Mouse (Mus musculus): ENCODE measurements around the gene Cd24a.

The Cd24a gene

GRCm38 (mm10) chr10:43584538-43584937, 6.5 kb downstream of the Cd24a start:
- DNase-seq (ENCODE audit: low read depth): no peak

DNA sequence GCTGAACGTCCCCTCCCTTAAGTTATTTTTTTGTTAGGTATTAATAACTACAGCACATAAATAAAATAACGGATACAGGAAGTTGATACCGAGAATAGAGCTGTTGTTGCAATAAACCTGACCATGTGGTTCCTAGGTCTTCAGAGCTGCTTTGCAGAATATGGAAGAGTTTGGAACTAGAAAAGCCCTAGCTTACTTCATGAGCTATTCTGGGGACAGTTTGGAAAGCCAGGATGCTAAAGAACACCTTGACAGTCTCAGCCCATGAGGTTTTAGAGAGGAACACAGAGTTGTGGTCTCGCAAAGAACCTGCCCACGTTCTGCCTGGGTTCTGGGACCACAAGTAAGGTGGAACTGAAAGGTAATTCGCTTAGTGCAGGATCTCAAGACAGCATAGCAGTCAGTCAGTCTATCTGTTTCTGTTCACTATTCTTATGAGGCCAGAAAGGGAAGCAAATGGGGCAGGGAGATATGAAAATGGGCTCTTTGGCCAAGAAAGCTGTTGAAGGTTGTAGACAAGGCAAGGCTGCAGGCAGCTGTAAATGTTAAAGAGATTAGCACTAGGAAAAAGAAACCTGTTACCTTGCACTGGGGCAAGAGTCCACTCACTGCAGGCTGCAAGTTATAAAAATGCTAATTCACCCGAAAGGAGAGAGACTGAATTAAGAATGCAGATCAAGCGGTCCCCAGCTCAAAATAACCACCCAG, 10.5 kb downstream of the Cd24a start:
- no peak for DNase-seq (ENCODE audit: low read depth)

- DNase-seq (ENCODE audit: low read depth): no peak
Observed at GRCm38 (mm10) chr10:43591477-43591876, 13.4 kb downstream of the Cd24a start.

GRCm38 (mm10) chr10:43593182-43593581, 15.1 kb downstream of the Cd24a start:
- DNase-seq (ENCODE audit: low read depth): no peak

GRCm38 (mm10) chr10:43594187-43594586, 16.1 kb downstream of the Cd24a start:
- DNase-seq (ENCODE audit: low read depth): no peak

- no peak for DNase-seq (ENCODE audit: low read depth)
Observed at GRCm38 (mm10) chr10:43594894-43595293, 16.8 kb downstream of the Cd24a start.

DNA sequence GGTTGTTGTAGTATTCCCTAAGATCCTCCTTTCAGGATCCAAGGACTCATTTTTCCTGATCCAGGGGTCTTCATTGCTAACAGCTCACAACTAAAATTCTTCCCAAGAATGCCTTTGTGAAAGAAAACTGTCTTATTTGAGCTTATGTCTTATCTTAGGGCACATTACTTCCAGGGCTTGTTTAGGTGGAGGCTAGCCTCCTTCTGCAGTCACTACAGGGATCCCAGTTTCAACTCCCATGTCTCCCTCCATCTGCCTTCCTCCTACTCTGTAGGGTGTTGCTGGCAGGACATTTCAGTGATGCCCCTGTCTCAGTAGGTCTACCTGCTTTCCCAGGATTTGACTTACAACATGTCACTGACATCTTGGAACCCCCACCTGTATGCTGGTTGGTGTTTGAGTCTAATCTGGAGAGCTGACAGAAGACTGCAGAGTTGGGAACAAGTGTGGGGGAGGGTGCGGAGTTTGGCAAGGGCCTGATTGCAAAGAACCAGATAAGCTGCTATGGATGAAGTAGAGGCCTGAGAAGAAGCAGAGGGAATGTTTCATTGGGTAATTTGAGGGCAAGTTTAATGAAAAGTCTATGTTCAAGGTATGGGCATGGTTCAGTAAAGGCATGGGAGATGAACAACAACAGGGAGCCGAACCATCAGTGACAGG, 20.1 kb downstream of the Cd24a start:
- no peak for DNase-seq (ENCODE audit: low read depth)

DNA sequence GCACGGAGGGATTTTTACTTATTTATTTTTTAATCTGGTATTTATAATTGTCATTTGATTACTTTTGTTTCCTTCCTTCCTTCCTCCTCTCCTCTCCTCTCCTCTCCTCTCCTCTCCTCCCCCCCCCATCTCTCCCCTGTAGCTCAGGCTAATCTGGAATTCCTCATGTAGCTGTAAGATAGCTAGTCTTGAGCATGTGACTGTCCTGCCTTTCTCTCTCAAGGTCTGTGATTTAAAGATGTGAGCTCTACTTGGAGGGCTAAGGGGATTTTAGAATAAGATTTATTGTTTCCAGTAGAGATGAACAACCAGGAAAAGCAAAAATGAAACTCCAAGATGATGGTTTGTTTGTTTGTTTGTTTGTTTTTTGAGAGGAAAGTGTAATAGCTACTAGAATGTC, 23.0 kb downstream of the Cd24a start:
- no peak for DNase-seq (ENCODE audit: low read depth)

- DNase-seq (ENCODE audit: low read depth): no peak
Observed at GRCm38 (mm10) chr10:43601511-43602396, 23.7 kb downstream of the Cd24a start.

GRCm38 (mm10) chr10:43603975-43604686, 26.0 kb downstream of the Cd24a start:
- peak; percentile 28 for DNase-seq (ENCODE audit: low read depth)

- no peak for DNase-seq (ENCODE audit: low read depth)
Observed at GRCm38 (mm10) chr10:43604687-43605250, 26.7 kb downstream of the Cd24a start.

DNA sequence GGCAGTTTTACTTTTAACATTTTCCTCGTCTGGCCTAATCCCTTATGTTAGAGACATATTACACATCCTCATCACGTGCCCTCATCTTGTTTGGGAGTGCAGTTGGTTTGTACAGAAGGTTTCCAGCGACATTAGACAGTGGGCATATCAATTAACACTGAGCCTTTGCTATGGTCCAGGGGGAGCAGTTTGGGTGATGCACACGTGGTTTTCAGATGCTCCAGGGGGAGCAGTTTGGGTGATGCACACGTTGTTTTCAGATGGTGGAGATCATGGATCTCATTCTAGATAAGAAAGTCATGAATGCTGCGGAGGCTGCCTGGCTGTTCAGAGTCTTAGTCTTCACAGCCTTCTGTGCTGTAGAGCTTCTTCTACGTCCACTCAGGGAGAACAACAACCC, 27.8 kb downstream of the Cd24a start:
- DNase-seq (ENCODE audit: low read depth): no peak

DNA sequence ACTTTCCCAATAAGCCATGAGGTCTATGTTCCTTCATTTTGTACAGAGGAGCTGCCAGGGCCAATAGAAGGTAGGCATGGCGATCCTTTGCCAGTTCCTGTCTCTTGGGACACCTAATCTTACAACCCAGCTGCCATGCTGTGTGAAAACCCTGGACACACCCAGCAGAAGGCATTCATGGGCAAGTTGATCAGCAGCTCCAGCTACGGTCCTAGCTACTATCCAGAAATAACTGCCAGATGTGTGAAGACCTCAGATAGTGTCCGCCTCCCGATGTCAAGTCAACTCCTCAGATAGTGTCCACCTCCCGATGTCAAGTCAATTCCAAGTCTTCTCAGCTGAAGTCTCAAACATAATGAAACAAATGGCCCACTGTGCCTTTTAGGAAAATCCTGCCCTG, 31.4 kb downstream of the Cd24a start:
- no peak for DNase-seq (ENCODE audit: low read depth)

GRCm38 (mm10) chr10:43609958-43610357, 31.9 kb downstream of the Cd24a start:
- no peak for DNase-seq (ENCODE audit: low read depth)

DNA sequence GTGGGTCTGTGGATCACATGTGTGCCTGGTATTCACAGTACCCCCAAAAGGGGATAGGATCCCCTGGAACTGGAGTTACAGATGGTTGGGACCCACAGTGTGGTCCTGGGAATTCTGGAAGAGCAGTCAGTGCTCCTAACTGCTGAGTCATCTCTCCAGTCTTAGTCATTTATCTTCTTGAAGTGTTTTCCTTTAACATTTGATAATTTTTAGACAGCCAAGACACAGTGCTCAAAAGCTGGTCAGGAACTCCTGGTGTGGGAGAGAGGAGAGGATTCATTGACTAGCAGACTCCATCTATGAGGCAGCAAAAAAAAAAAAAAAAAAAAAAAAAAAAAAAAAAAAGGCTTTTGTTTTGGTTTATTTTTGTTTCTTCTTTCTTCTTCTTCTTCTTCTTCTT, 33.0 kb downstream of the Cd24a start:
- DNase-seq (ENCODE audit: low read depth): no peak

GRCm38 (mm10) chr10:43619059-43619531, 41.0 kb downstream of the Cd24a start:
- no peak for DNase-seq (ENCODE audit: low read depth)

DNA sequence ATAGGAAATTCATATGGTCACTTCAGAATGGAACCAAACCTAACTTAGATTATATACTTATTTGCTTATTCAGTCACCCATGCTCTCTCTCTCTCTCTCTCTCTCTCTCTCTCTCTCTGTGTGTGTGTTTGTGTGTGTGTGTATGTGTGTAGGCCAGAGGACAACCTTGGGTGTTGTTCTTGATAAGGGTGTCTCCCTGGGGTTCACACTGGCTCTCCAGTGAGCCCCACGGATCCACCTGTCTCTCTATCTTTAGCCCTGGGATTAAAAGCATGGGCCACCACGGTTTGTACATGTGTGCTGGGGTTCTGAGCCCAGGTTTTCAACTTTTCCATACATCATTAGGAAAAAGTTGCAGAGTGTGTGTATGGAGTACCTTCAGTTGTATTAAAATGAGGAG, 41.9 kb downstream of the Cd24a start:
- DNase-seq (ENCODE audit: low read depth): no peak

GRCm38 (mm10) chr10:43623510-43623909, 45.4 kb downstream of the Cd24a start:
- DNase-seq (ENCODE audit: low read depth): no peak

DNA sequence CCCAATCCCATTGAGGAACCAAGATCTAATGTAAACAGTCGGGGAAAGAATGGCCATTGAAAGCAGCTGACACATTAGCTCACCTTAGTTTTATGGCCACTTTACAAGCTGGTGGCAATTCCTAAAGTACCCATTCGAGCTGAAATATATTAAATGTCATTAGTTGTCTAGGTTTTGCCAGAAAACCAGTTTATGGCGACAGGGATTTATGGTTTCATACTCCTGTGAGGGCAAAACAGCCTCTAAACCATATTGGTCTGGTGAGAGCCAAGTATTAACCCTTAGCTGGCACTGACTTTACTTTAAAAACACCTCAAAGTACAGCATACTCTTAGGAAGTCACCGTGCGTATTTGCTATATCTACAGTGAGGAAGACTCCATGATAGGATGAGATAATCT, 46.3 kb downstream of the Cd24a start:
- no peak for DNase-seq (ENCODE audit: low read depth)

- no peak for DNase-seq (ENCODE audit: low read depth)
Observed at GRCm38 (mm10) chr10:43624791-43625398, 46.8 kb downstream of the Cd24a start.

DNA sequence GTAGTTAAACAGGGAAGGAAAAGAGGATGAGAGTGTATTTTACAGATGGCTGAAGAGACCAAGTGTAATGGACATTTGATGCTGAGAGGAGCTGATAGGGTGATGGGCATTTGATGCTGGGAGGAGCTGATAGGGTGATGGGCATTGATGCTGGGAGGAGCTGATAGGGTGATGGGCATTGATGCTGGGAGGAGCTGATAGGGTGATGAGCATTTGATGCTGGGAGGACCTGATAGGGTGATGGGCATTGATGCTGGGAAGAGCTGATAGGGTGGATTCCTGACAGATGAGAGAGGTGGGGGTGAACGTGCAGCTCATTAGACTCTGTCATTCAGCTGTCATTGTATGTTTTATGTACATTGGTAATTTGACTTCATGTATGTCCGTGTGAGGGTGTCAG, 47.5 kb downstream of the Cd24a start:
- DNase-seq (ENCODE audit: low read depth): no peak

Data from fibroblast of lung, adult 2 months (primary cell).